Mouse (Mus musculus) G1E (cell line): ENCODE results near the gene Ccdc184.

Source experiments
- CTCF ChIP-seq: IDR thresholded peaks from 2 replicates; pipeline ENCODE4 v1.5.1; 2012; ENCODE audit warnings: low read depth, low read length, inconsistent platforms, mixed read lengths
- GATA1 ChIP-seq: IDR thresholded peaks from 2 replicates; pipeline ENCODE4 v1.6.1; 2012; ENCODE audit warnings: borderline replicate concordance, low read length, inconsistent platforms, mixed read lengths

DNA sequence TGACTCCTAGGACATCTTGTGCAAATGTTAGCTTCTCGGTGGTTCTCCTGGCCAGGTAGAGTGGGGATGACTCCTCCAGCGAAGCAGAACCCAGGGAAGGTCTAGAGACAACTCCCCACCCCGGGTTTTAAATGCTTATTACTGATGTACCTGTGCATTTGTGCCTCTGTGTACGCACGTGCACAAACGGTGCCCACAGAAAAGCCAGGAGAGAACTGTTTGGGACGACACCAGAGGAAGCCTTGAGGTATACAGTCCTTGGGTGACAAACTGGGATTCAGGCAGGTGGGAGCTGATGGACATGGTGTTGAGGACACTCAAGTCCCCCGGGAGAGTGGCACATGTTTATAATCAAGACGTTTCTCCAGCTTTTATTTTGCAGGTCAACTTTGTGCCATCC is 4.0 kb downstream of the Ccdc184 start:
- TF ChIP-seq GATA1 = no peak
- TF ChIP-seq CTCF = no peak
